In the genomic region with DNA sequence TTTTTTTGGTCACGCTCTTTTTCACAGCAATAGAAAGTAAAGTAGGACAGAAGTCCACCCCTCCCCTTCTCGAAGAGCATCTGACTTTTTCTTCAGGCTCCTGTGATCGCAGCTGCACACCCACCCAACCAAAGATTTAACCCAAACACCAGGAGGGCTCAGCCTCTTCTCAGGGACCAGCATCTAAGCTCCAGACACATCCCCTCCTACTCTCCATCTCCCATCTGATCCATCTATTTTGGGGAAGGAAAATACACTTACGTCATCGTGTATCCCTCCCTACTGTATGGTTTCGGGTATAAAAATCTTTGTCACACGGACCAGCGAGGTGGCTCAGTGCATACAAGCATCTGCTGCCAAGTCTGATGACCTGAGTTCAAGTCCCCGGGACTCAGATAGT, we compare ENCODE assay signal across 21 mouse cellular contexts.
"Had no signal": no experiment of that assay in that cellular context is flagged by ENCODE, and none has a peak within 500 bp of the region (broad histone marks: within the 10 kb centered on the region; RNA-seq: fewer than 3 reads in every experiment).

No protein-coding gene starts in this region.

- H3K27ac ChIP-seq: intestine, embryonic 15.5 days; kidney, embryonic 15.5 days; limb, embryonic 10.5 days; limb, embryonic 13.5 days; liver, embryonic 12.5 days; liver, embryonic 15.5 days; lung, embryonic 15.5 days had no signal

- DNase-seq: kidney, adult 11 months; kidney, adult 8-10 months; kidney, postnatal 10 days; kidney, postnatal 36 days; liver; lung, adult 18-20 months; lung, postnatal 10 days; lung, postnatal 4 days; midbrain, embryonic 14.5 days; right cerebral cortex, postnatal 25 days; spleen, adult 18-20 months; thymus, adult 2 months; thymus, postnatal 14 days; thymus, postnatal 4 days had no signal

- H3K4me3 ChIP-seq: intestine, embryonic 15.5 days; kidney, embryonic 15.5 days; limb, embryonic 10.5 days; limb, embryonic 13.5 days; liver, embryonic 12.5 days; liver, embryonic 15.5 days; lung, embryonic 15.5 days had no signal
